Mouse (Mus musculus) midbrain, embryonic 12.5 days (tissue): Measurements from ENCODE around the gene Adgra1. TPM values are rescaled to one million over a fixed set of nuclear protein-coding genes. Genes with fewer than 3 reads are reported as not detected.

Source experiments
- ATAC-seq: fragments of 200-750 bp; cut with Nextera tagmentation; 2 replicates; pipeline ENCODE4 v1.8.0; 2017; ENCODE audit warnings: low read depth, moderate TSS enrichment, moderate library complexity; ENCODE audit not compliant: low FRiP score
- H3K27ac ChIP-seq: fragments of 300-500 bp; sonication (generic); replicated peaks from 2 replicates; pipeline ENCODE4 v1.5.1; 2016; ENCODE audit warnings: mild to moderate bottlenecking
- H3K27me3 ChIP-seq: fragments of 300-500 bp; sonication (generic); 2 replicates; pipeline ENCODE4 v1.6.1; 2016; ENCODE audit warnings: mild to moderate bottlenecking
- H3K36me3 ChIP-seq: fragments of 300-500 bp; sonication (generic); 2 replicates; pipeline ENCODE4 v1.6.1; 2016
- H3K4me1 ChIP-seq: fragments of 300-500 bp; sonication (generic); 2 replicates; pipeline ENCODE4 v1.6.1; 2016
- H3K4me2 ChIP-seq: fragments of 300-500 bp; sonication (generic); replicated peaks from 2 replicates; pipeline ENCODE4 v1.6.1; 2016; ENCODE audit warnings: mild to moderate bottlenecking, moderate library complexity
- H3K4me3 ChIP-seq: fragments of 300-500 bp; sonication (generic); 2 replicates; pipeline ENCODE4 v1.5.1; 2016; ENCODE audit warnings: mild to moderate bottlenecking
- H3K9ac ChIP-seq: fragments of 300-500 bp; sonication (generic); replicated peaks from 2 replicates; pipeline ENCODE4 v1.6.1; 2016; ENCODE audit warnings: mild to moderate bottlenecking, moderate library complexity
- H3K9me3 ChIP-seq: fragments of 300-500 bp; sonication (generic); 2 replicates; pipeline ENCODE4 v1.6.1; 2016; ENCODE audit warnings: mild to moderate bottlenecking
- WGBS: fragments of 180-500 bp; shearing (Covaris S2); methylation state at CpG from one replicate; pipeline ENCODE4 v1.1.7; 2016; 5-methylcytosine and 5-hydroxymethylcytosine counted together
- polyA plus RNA-seq: library from polyadenylated mRNA; unstranded; fragments of >200 nt; fragmentation: Nextera tagmentation; extraction: Ambion mirVana; gene quantifications from 2 replicates; pipeline ENCODE4 v1.2.1, GENCODE M21; 2016

The Adgra1 gene
- polyA plus RNA-seq, 1 experiment from 2014 or later, result 30.3 TPM

GRCm38 (mm10) chr7:139851098-139851497 lies 17.1 kb downstream of the Adgra1 start:
- Histone ChIP-seq H3K9me3 (no peaks in the 10 kb centered on the region), H3K4me3 (no peak overlapping the region), H3K9ac (no peak overlapping the region), H3K4me2 (no peak overlapping the region), H3K36me3 (0 out of 2 replicates have a peak, but pooled peaks cover 21% of the 10 kb centered on the region), H3K27me3 (no peaks in the 10 kb centered on the region), H3K27ac (peak overlapping the region; percentile 39; the same call in 1 of the 2 replicates), H3K4me1 (peaks cover 26% of the 10 kb centered on the region)
- peak; percentile 42; the same call in 1 of the 2 replicates for ATAC-seq
- WGBS, result 50% methylated on average over 6 of the region's 6 CpGs

- no peak overlapping the region for H3K4me3 ChIP-seq
- H3K4me1 ChIP-seq, result peaks cover 16% of the 10 kb centered on the region
- H3K4me2 ChIP-seq, result no peak overlapping the region
- no peak for ATAC-seq
- no peaks in the 10 kb centered on the region for H3K27me3 ChIP-seq
- no peak overlapping the region for H3K9ac ChIP-seq
- H3K36me3 ChIP-seq, result 0 out of 2 replicates have a peak, but pooled peaks cover 10% of the 10 kb centered on the region
- H3K27ac ChIP-seq, result no peak overlapping the region
- H3K9me3 ChIP-seq, result no peaks in the 10 kb centered on the region
- 82% methylated on average over 11 of the region's 11 CpGs for WGBS
These were observed 21.3 kb downstream of the Adgra1 start for GRCm38 (mm10) chr7:139855261-139855660.

GRCm38 (mm10) chr7:139861411-139861810 lies 27.4 kb downstream of the Adgra1 start:
- Histone ChIP-seq H3K27me3 (peaks cover 3% of the 10 kb centered on the region; the same call in 1 of the 2 replicates), H3K9ac (no peak overlapping the region), H3K4me3 (no peak overlapping the region), H3K9me3 (no peaks in the 10 kb centered on the region), H3K27ac (no peak overlapping the region), H3K36me3 (no peaks in the 10 kb centered on the region), H3K4me2 (no peak overlapping the region), H3K4me1 (no peaks in the 10 kb centered on the region)
- 0 out of 2 replicates have a peak, but pooled peaks have one; percentile 16 for ATAC-seq
- 29% methylated on average over 3 of the region's 3 CpGs for WGBS

- WGBS, result 97% methylated on average over 2 of the region's 2 CpGs
- Histone ChIP-seq H3K4me2 (no peak overlapping the region), H3K27ac (no peak overlapping the region), H3K9ac (no peak overlapping the region), H3K4me3 (no peak overlapping the region), H3K9me3 (no peaks in the 10 kb centered on the region), H3K27me3 (peaks cover 3% of the 10 kb centered on the region; the same call in 1 of the 2 replicates), H3K36me3 (no peaks in the 10 kb centered on the region), H3K4me1 (no peaks in the 10 kb centered on the region)
- ATAC-seq, result no peak
These were observed 29.1 kb downstream of the Adgra1 start for GRCm38 (mm10) chr7:139863076-139863475.

GRCm38 (mm10) chr7:139864253-139864652 lies 30.3 kb downstream of the Adgra1 start:
- Histone ChIP-seq H3K27ac (no peak overlapping the region), H3K36me3 (no peaks in the 10 kb centered on the region), H3K9ac (no peak overlapping the region), H3K27me3 (peaks cover 3% of the 10 kb centered on the region; the same call in 1 of the 2 replicates), H3K4me1 (no peaks in the 10 kb centered on the region), H3K4me2 (no peak overlapping the region), H3K9me3 (no peaks in the 10 kb centered on the region), H3K4me3 (no peak overlapping the region)
- 49% methylated on average over 2 of the region's 2 CpGs for WGBS
- ATAC-seq, result no peak

GRCm38 (mm10) chr7:139864871-139865270 lies 30.9 kb downstream of the Adgra1 start:
- no peak overlapping the region for H3K4me2 ChIP-seq
- no peak overlapping the region for H3K27ac ChIP-seq
- no peak overlapping the region for H3K4me3 ChIP-seq
- H3K36me3 ChIP-seq, result no peaks in the 10 kb centered on the region
- ATAC-seq, result no peak
- no peaks in the 10 kb centered on the region for H3K9me3 ChIP-seq
- no peaks in the 10 kb centered on the region for H3K4me1 ChIP-seq
- no peak overlapping the region for H3K9ac ChIP-seq
- 58% methylated on average over 1 of the region's 1 CpGs for WGBS
- peaks cover 3% of the 10 kb centered on the region; the same call in 1 of the 2 replicates for H3K27me3 ChIP-seq

GRCm38 (mm10) chr7:139871014-139871413 lies 37.0 kb downstream of the Adgra1 start:
- Histone ChIP-seq H3K9ac (no peak overlapping the region), H3K4me1 (no peaks in the 10 kb centered on the region), H3K4me3 (no peak overlapping the region), H3K27me3 (peaks cover 4% of the 10 kb centered on the region; the same call in 1 of the 2 replicates), H3K4me2 (no peak overlapping the region), H3K36me3 (peaks cover 10% of the 10 kb centered on the region; the same call in 1 of the 2 replicates), H3K9me3 (no peaks in the 10 kb centered on the region), H3K27ac (no peak overlapping the region)
- WGBS, result 81% methylated on average over 5 of the region's 5 CpGs
- no peak for ATAC-seq

GRCm38 (mm10) chr7:139877167-139877792 lies 43.3 kb downstream of the Adgra1 start:
- 66% methylated on average over 10 of the region's 10 CpGs for WGBS
- 0 out of 2 replicates have a peak, but pooled peaks have one; percentile 19 for ATAC-seq

GRCm38 (mm10) chr7:139878122-139878521 lies 44.1 kb downstream of the Adgra1 start:
- ATAC-seq, result no peak
- H3K4me2 ChIP-seq, result no peak overlapping the region
- no peaks in the 10 kb centered on the region for H3K4me1 ChIP-seq
- no peak overlapping the region for H3K4me3 ChIP-seq
- no peak overlapping the region for H3K27ac ChIP-seq
- peaks cover 4% of the 10 kb centered on the region; the same call in 1 of the 2 replicates for H3K27me3 ChIP-seq
- H3K9me3 ChIP-seq, result no peaks in the 10 kb centered on the region
- WGBS, result 83% methylated on average over 5 of the region's 5 CpGs
- H3K36me3 ChIP-seq, result peaks cover 15% of the 10 kb centered on the region; the same call in 1 of the 2 replicates
- H3K9ac ChIP-seq, result no peak overlapping the region

More at GRCm38 (mm10) chr7:139877167-139877792, 43.3 kb downstream of the Adgra1 start:
- Histone ChIP-seq H3K9me3 (no peaks in the 10 kb centered on the region), H3K27me3 (0 out of 2 replicates have a peak, but pooled peaks cover 4% of the 10 kb centered on the region), H3K27ac (no peak overlapping the region), H3K9ac (no peak overlapping the region), H3K4me1 (no peaks in the 10 kb centered on the region), H3K4me2 (no peak overlapping the region), H3K36me3 (peaks cover 15% of the 10 kb centered on the region; the same call in 1 of the 2 replicates), H3K4me3 (no peak overlapping the region)

GRCm38 (mm10) chr7:139878621-139879020 lies 44.6 kb downstream of the Adgra1 start:
- Histone ChIP-seq H3K4me3 (no peak overlapping the region), H3K9ac (no peak overlapping the region), H3K27ac (no peak overlapping the region), H3K4me2 (no peak overlapping the region), H3K27me3 (peaks cover 4% of the 10 kb centered on the region; the same call in 1 of the 2 replicates), H3K9me3 (no peaks in the 10 kb centered on the region), H3K4me1 (no peaks in the 10 kb centered on the region), H3K36me3 (peaks cover 15% of the 10 kb centered on the region; the same call in 1 of the 2 replicates)
- ATAC-seq, result no peak
- WGBS, result 68% methylated on average over 6 of the region's 6 CpGs

- Histone ChIP-seq H3K4me2 (no peak overlapping the region), H3K4me3 (no peak overlapping the region), H3K27ac (no peak overlapping the region), H3K4me1 (no peaks in the 10 kb centered on the region), H3K9me3 (no peaks in the 10 kb centered on the region), H3K36me3 (no peaks in the 10 kb centered on the region), H3K27me3 (no peaks in the 10 kb centered on the region; the same call in 1 of the 2 replicates), H3K9ac (no peak overlapping the region)
- no peak for ATAC-seq
- whole genome bisulfite sequencing, result 83% methylated on average over 4 of the region's 4 CpGs
These were observed 49.6 kb downstream of the Adgra1 start for GRCm38 (mm10) chr7:139883545-139883944.

GRCm38 (mm10) chr7:139891779-139892178 lies 57.8 kb downstream of the Adgra1 start:
- Histone ChIP-seq H3K9me3 (no peaks in the 10 kb centered on the region), H3K9ac (no peak overlapping the region), H3K4me1 (peaks cover 11% of the 10 kb centered on the region), H3K4me2 (no peak overlapping the region), H3K36me3 (no peaks in the 10 kb centered on the region), H3K27ac (no peak overlapping the region), H3K27me3 (peaks cover 49% of the 10 kb centered on the region), H3K4me3 (no peak overlapping the region)
- no peak for ATAC-seq
- WGBS, result 84% methylated on average over 5 of the region's 5 CpGs
